Mouse (Mus musculus): ENCODE measurements around the gene Med12. TPM values are rescaled to one million over a fixed set of nuclear protein-coding genes. Genes with fewer than 3 reads are reported as not detected.
A peak's percentile ranks its signal among the peaks of the same experiment; 100 is the strongest.

Gene Med12
- total and polyA plus RNA-seq, 3 experiments, result 20.9 to 68.0 TPM; not detected in 1

GRCm38 (mm10) chrX:101334606-101335005, 60.8 kb downstream of the Med12 start:
- DNase-seq (ENCODE audit: low read depth, low spot score), result peak; percentile 65
- no peak overlapping the region for H3K9ac ChIP-seq (ENCODE audit: control insufficient read depth, low read depth, low read length, poor library complexity, severe bottlenecking)
- H3K4me1 ChIP-seq (ENCODE audit: control insufficient read depth in 1 of 2, insufficient read depth in 2 of 2, low read length in 2 of 2), result peaks cover 0 to 9% of the 10 kb centered on the region in 2 experiments; a peak in 1 of 4 replicates

GRCm38 (mm10) chrX:101338666-101339065, 64.8 kb downstream of the Med12 start:
- Histone ChIP-seq H3K27ac (ENCODE audit: control insufficient read depth, low read depth, low read length) (no peak overlapping the region), H3K9ac (ENCODE audit: control insufficient read depth, low read depth, low read length, poor library complexity, severe bottlenecking) (peak overlapping the region; percentile 32), H3K27me3 (ENCODE audit: control insufficient read depth in 1 of 2, insufficient read depth in 2 of 2, low read length in 2 of 2) (no peaks in the 10 kb centered on the region), H3K79me2 (ENCODE audit: control insufficient read depth, insufficient read depth, low read length, poor library complexity) (no peaks in the 10 kb centered on the region), H3K4me1 (ENCODE audit: control insufficient read depth in 1 of 2, insufficient read depth in 2 of 2, low read length in 2 of 2) (peaks cover 0 to 14% of the 10 kb centered on the region in 2 experiments; a peak in 2 of 4 replicates), H3K36me3 (ENCODE audit: control insufficient read depth in 1 of 2, insufficient read depth in 2 of 2, low read length in 2 of 2) (peaks cover 0 to 10% of the 10 kb centered on the region in 2 experiments; a peak in 2 of 4 replicates), H3K4me3 (ENCODE audit: control insufficient read depth in 1 of 2, insufficient read depth in 1 of 2, low read depth in 2 of 2, low read length in 2 of 2) (no peak overlapping the region; a peak in 1 of 4 replicates), H3K9me3 (replicated peaks; ENCODE audit: insufficient read depth, low read length) (no peaks in the 10 kb centered on the region)
- DNase-seq (ENCODE audit: low read depth, low spot score), result peak; percentile 50
- TF ChIP-seq CTCF (IDR thresholded peaks at IDR 0.05 in 2 of 3, conservative IDR thresholded peaks at IDR 0.05 in 1 of 3; ENCODE audit: control insufficient read depth in 1 of 3, insufficient read depth in 1 of 3, low read depth in 2 of 3, low read length in 3 of 3, poor library complexity in 1 of 3, severe bottlenecking in 1 of 3), result peak; percentile 13 to 51 (median 50); a peak in 4 of 6 replicates
- TF ChIP-seq RAD21 (IDR thresholded peaks at IDR 0.05; ENCODE audit: low read depth, low read length), result peak; percentile 29
- TF ChIP-seq MXI1 (IDR thresholded peaks at IDR 0.05; ENCODE audit: low read depth, low read length), result no peak
- TF ChIP-seq ZC3H11A (IDR thresholded peaks at IDR 0.05; ENCODE audit: low read depth, low read length), result 0 out of 2 replicates have a peak, but pooled peaks have one; percentile 22
- no peak for TF ChIP-seq POLR2AphosphoS2 (IDR thresholded peaks at IDR 0.05; ENCODE audit: low read length)
- peak; percentile 56 for TF ChIP-seq SMC3 (IDR thresholded peaks at IDR 0.05; ENCODE audit: low read depth, low read length)

More at GRCm38 (mm10) chrX:101334606-101335005, 60.8 kb downstream of the Med12 start:
- H3K4me3 ChIP-seq (ENCODE audit: control insufficient read depth in 1 of 2, insufficient read depth in 1 of 2, low read depth in 2 of 2, low read length in 2 of 2), result no peak overlapping the region
- H3K27me3 ChIP-seq (ENCODE audit: control insufficient read depth in 1 of 2, insufficient read depth in 2 of 2, low read length in 2 of 2), result no peaks in the 10 kb centered on the region
- H3K79me2 ChIP-seq (ENCODE audit: control insufficient read depth, insufficient read depth, low read length, poor library complexity), result peaks cover 3% of the 10 kb centered on the region; the same call in 1 of the 2 replicates
- TF ChIP-seq MYB (IDR thresholded peaks at IDR 0.05; ENCODE audit: low read depth, low read length) (no peak), RAD21 (IDR thresholded peaks at IDR 0.05; ENCODE audit: low read depth, low read length) (peak; percentile 6), TBP (IDR thresholded peaks at IDR 0.05; ENCODE audit: low read depth, low read length) (no peak), ZKSCAN1 (IDR thresholded peaks at IDR 0.05; ENCODE audit: low read depth, low read length) (no peak), TAL1 (IDR thresholded peaks at IDR 0.05; ENCODE audit: low read length) (no peak), CTCF (IDR thresholded peaks at IDR 0.05 in 2 of 3, conservative IDR thresholded peaks at IDR 0.05 in 1 of 3; ENCODE audit: control insufficient read depth in 1 of 3, insufficient read depth in 1 of 3, low read depth in 2 of 3, low read length in 3 of 3, poor library complexity in 1 of 3, severe bottlenecking in 1 of 3) (peak; percentile 43 to 65 (median 55)), CHD1 (IDR thresholded peaks at IDR 0.05; ENCODE audit: low read depth, low read length) (no peak), CHD2 (IDR thresholded peaks at IDR 0.05; ENCODE audit: low read length) (no peak), MAFK (IDR thresholded peaks at IDR 0.05; ENCODE audit: borderline replicate concordance, low read depth, low read length) (no peak), EP300 (IDR thresholded peaks at IDR 0.05; ENCODE audit: low read depth in 1 of 2, low read length in 2 of 2) (no peak), MYC (IDR thresholded peaks at IDR 0.05; ENCODE audit: low read depth, low read length) (peak; percentile 64; the same call in 1 of the 2 replicates), NELFE (IDR thresholded peaks at IDR 0.05; ENCODE audit: low read depth, low read length) (no peak), SMC3 (IDR thresholded peaks at IDR 0.05; ENCODE audit: low read depth, low read length) (peak; percentile 55)
- H3K27ac ChIP-seq (ENCODE audit: control insufficient read depth, low read depth, low read length), result no peak overlapping the region
- H3K9me3 ChIP-seq (replicated peaks; ENCODE audit: insufficient read depth, low read length), result no peaks in the 10 kb centered on the region
- peaks cover 0 to 6% of the 10 kb centered on the region in 2 experiments; a peak in 2 of 4 replicates for H3K36me3 ChIP-seq (ENCODE audit: control insufficient read depth in 1 of 2, insufficient read depth in 2 of 2, low read length in 2 of 2)

Measured in MEL (cell line).